Mouse (Mus musculus): ENCODE measurements around the gene Fblim1. TPM values are rescaled to one million over a fixed set of nuclear protein-coding genes. Genes with fewer than 3 reads are reported as not detected.

Gene Fblim1
- polyA plus RNA-seq, 1 experiment from 2014 or later = 24.0 TPM

DNA sequence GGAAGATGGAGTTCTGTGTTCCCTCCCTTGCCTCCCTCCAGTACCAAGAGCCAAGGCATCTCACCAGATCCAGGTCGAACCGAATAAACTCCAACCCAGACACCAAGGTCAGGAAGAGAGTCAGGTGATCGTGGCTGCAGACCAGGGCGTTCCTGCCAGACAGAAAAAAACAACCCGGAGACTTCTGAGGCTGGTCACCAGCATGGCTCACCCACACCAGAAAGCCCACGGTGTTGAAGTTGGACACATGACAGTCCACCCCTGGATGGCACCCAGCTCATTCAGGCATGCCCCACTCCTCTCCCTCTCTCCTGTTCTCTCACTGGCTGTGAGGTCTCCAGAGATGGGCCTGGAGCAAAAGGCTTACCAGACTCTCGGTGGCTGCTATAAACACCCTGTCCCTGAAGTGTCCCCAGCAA, 35.5 kb upstream of the Fblim1 start:
- no peak for ATAC-seq
- 87% methylated on average over 7 of the region's 7 CpGs for WGBS

DNA sequence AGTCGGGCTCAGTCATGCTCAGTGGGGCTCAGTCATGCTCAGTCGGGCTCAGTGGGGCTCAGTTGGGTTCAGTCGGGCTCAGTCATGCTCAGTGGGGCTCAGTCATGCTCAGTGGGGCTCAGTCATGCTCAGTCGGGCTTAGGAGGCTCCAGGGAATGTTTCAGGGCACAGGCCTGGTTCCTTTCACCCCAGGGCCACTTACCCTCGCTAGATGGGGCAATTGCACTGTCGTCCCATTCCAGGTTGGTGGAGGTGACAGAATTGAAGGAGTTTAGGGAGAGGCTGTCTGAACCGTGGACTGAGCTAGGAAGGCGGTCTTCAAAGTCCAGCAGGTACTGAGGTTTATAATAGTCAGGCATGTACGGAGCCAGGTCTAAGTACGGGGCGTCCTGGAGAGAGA, 33.6 kb upstream of the Fblim1 start:
- 60% methylated on average over 11 of the region's 11 CpGs for WGBS
- Histone ChIP-seq H3K27ac (no peak overlapping the region), H3K27me3 (no peaks in the 10 kb centered on the region), H3K4me2 (replicated peaks) (no peak overlapping the region), H3K4me3 (replicated peaks) (no peak overlapping the region), H3K36me3 (peaks cover 70% of the 10 kb centered on the region), H3K4me1 (replicated peaks) (peaks cover 14% of the 10 kb centered on the region), H3K9me3 (no peaks in the 10 kb centered on the region), H3K9ac (replicated peaks) (no peak overlapping the region)
- ATAC-seq = no peak

More for the DNA sequence above, 35.5 kb upstream of the Fblim1 start:
- Histone ChIP-seq H3K27ac (no peak overlapping the region), H3K9me3 (no peaks in the 10 kb centered on the region), H3K4me2 (replicated peaks) (no peak overlapping the region), H3K9ac (replicated peaks) (no peak overlapping the region), H3K4me3 (replicated peaks) (no peak overlapping the region), H3K4me1 (replicated peaks) (peaks cover 14% of the 10 kb centered on the region), H3K27me3 (no peaks in the 10 kb centered on the region), H3K36me3 (peaks cover 58% of the 10 kb centered on the region)

DNA sequence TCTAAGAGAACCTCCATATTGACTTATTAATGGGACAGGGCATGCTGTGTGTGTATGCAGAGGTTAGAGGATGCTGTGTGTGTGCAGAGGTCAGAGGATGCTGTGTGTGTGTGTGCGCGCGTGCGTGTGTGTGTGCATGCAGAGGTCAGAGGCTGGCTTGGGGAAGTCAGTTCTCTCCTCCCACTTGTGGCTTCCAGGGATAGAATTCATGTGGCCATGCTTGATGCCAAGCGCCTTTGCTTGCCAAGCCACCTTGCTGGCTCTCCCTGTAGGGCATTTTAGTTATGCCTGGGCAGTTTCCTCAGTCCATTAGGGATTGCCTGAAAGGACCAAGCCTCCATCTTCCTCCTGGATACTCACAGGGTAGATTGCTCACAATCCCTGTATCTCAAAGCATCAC, 30.8 kb upstream of the Fblim1 start:
- Histone ChIP-seq H3K9ac (replicated peaks) (no peak overlapping the region), H3K27ac (no peak overlapping the region), H3K36me3 (peaks cover 86% of the 10 kb centered on the region), H3K27me3 (no peaks in the 10 kb centered on the region), H3K4me3 (replicated peaks) (no peak overlapping the region), H3K9me3 (no peaks in the 10 kb centered on the region), H3K4me2 (replicated peaks) (no peak overlapping the region), H3K4me1 (replicated peaks) (no peaks in the 10 kb centered on the region)
- ATAC-seq = no peak
- 95% methylated on average over 5 of the region's 5 CpGs for WGBS

DNA sequence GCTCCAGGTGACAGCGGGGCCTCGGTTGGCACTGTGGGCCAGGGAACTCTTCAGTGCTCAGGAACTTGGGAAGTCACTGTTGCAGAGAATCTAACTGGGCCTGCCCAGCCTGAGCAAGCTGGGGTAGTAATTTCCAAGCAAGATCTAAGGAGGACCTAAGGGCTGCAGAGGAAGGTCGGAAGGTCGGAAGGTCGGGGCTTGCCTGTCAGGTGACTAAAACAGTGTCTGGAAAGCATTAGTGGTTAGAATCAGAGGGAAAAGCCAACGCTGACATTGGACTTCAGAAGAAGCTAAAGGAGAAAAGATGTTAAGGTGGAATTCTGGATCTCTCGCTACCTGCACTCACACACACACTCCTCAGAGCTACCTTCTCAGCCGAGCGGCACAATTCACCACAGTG, 30.1 kb upstream of the Fblim1 start:
- ATAC-seq = no peak
- Histone ChIP-seq H3K27me3 (no peaks in the 10 kb centered on the region), H3K4me2 (replicated peaks) (no peak overlapping the region), H3K27ac (no peak overlapping the region), H3K36me3 (peaks cover 86% of the 10 kb centered on the region), H3K9ac (replicated peaks) (no peak overlapping the region), H3K4me3 (replicated peaks) (no peak overlapping the region), H3K9me3 (no peaks in the 10 kb centered on the region), H3K4me1 (replicated peaks) (no peaks in the 10 kb centered on the region)
- WGBS = 91% methylated on average over 9 of the region's 9 CpGs

DNA sequence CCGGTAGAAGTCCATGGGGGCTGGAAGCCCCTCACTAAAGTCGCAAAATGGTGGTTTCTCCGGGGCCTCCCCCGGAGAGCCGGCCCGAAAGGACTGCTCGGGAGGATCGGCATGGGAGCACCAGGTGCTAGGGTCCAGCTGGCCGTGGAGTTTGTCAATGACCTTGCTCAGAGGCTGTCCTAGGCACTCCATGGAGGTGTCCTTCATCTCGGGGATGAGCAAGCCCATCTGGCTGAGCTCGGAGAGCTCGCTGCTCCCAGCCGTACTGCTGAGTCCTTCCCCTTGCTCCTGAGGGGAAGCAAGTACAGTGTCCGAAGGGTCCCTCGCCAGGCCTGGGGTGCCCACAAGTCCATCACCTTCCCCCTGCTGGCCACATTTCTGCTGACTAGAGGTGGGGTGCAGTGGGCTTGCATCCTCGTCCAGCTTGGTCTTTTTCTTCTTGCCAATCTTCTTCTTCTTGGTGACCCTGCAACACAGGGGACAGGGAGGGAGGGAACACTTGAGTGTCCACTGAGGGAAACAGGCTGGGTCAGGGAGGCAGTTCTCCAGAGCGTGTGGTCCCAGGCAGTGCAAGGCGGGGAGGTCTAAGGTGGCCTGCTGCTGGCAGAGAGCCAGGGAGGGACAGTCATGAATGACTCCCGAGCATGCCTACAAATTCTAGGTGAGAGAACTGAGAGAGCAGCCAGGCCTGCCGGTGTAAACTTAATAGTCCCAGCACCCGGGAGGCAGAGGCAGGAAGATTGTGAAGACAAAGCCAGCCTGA, 26.4 kb upstream of the Fblim1 start:
- Histone ChIP-seq H3K36me3 (peaks cover 94% of the 10 kb centered on the region), H3K27ac (no peak overlapping the region), H3K4me3 (replicated peaks) (no peak overlapping the region), H3K9me3 (no peaks in the 10 kb centered on the region), H3K4me1 (replicated peaks) (no peaks in the 10 kb centered on the region), H3K4me2 (replicated peaks) (no peak overlapping the region), H3K9ac (replicated peaks) (no peak overlapping the region), H3K27me3 (no peaks in the 10 kb centered on the region)
- 93% methylated on average over 21 of the region's 21 CpGs for WGBS
- no peak for ATAC-seq

DNA sequence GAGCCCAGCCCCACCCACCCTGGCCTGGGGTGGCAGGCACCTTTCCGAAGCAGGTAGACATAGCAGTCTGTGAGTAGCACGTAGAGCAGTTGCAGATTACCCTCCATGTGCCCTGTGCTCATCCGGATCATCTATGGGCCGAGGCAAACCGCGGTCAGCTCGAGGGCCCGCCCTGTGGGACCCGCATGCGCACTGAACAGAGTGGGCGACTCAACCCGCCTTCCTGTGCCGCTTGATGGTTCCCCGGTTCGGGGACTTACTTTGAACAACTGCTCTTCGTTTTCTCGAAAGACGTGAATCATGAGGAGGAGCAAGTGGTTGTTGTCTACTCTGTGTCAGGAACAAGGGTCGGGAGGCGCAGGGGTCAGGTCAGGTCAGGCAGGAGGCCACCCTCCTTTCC, 25.4 kb upstream of the Fblim1 start:
- Histone ChIP-seq H3K4me2 (replicated peaks) (no peak overlapping the region), H3K4me1 (replicated peaks) (no peaks in the 10 kb centered on the region), H3K9ac (replicated peaks) (no peak overlapping the region), H3K36me3 (peaks cover 94% of the 10 kb centered on the region), H3K4me3 (replicated peaks) (no peak overlapping the region), H3K9me3 (no peaks in the 10 kb centered on the region), H3K27me3 (no peaks in the 10 kb centered on the region), H3K27ac (no peak overlapping the region)
- ATAC-seq = no peak
- WGBS = 94% methylated on average over 20 of the region's 20 CpGs

DNA sequence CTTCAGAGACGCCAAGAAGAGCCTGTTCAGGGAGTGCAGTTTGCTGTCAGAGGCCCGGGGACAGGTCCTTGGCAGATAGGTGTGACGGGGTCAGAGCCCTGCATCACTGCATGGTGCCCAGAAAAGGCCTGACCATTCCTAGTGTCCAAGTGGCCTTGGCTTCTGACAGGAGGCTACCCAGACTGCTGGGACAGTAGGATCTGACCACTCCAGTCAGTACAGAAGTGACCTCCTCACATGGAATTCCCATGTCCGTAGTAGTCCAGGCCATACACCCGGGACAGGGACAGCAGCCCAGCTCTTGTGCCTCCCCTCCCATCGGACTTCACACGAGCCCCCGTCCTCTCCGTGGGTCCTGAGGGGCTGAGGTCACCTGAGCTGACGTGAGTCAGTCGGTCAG, 24.1 kb upstream of the Fblim1 start:
- ATAC-seq = no peak
- Histone ChIP-seq H3K27me3 (no peaks in the 10 kb centered on the region), H3K4me3 (replicated peaks) (no peak overlapping the region), H3K4me2 (replicated peaks) (no peak overlapping the region), H3K9me3 (no peaks in the 10 kb centered on the region), H3K27ac (no peak overlapping the region), H3K9ac (replicated peaks) (no peak overlapping the region), H3K36me3 (peaks cover 98% of the 10 kb centered on the region), H3K4me1 (replicated peaks) (no peaks in the 10 kb centered on the region)
- WGBS = 96% methylated on average over 11 of the region's 11 CpGs

DNA sequence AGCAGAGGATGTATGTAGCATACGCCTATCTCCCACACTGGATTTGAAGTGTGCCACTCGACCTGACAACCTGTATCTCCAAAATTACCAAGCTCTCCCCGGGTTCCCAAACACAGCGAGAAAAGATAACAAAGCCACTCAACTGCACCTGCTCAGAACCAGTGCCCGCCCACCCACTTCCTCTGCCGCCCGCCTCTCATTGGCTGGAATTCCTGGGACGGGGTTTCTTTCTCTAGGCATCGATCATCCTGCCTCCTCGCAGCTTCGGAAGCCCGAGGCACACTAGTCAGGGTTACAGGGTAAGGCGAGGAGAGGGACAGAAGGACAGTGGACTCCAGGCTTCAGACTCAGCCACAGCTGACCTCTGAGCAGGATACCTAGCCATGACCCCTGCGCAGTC, 22.8 kb upstream of the Fblim1 start:
- no peaks in the 10 kb centered on the region for H3K4me1 ChIP-seq (replicated peaks)
- no peak overlapping the region for H3K4me3 ChIP-seq (replicated peaks)
- peaks cover 88% of the 10 kb centered on the region for H3K36me3 ChIP-seq
- ATAC-seq = no peak
- H3K27ac ChIP-seq = no peak overlapping the region
- no peak overlapping the region for H3K4me2 ChIP-seq (replicated peaks)
- WGBS = 88% methylated on average over 14 of the region's 14 CpGs
- H3K27me3 ChIP-seq = no peaks in the 10 kb centered on the region
- no peak overlapping the region for H3K9ac ChIP-seq (replicated peaks)
- H3K9me3 ChIP-seq = no peaks in the 10 kb centered on the region

DNA sequence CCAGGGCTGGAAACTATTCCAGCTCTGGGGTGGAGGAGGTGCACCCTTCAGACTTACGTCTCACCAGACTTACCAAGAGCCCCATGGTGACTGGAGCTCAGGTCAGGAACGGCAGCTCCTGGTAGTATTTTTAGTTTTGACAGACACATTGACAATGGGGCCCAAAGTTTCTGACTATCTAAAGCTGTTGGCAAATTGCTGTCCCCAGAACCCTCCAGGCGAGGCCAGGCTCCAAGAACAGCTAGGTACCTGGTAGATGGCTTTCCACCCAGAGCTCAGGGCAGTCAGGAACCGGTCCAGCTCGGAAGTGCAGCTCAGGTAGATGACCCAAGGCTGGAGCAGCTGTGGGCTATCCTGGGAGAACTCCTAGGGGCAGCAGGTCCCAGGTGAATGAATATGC, 21.6 kb upstream of the Fblim1 start:
- peaks cover 78% of the 10 kb centered on the region for H3K36me3 ChIP-seq
- no peaks in the 10 kb centered on the region for H3K4me1 ChIP-seq (replicated peaks)
- H3K9ac ChIP-seq (replicated peaks) = no peak overlapping the region
- ATAC-seq = no peak
- H3K4me2 ChIP-seq (replicated peaks) = no peak overlapping the region
- WGBS = 84% methylated on average over 5 of the region's 5 CpGs
- no peaks in the 10 kb centered on the region for H3K9me3 ChIP-seq
- H3K27me3 ChIP-seq = no peaks in the 10 kb centered on the region
- no peak overlapping the region for H3K27ac ChIP-seq
- H3K4me3 ChIP-seq (replicated peaks) = no peak overlapping the region

DNA sequence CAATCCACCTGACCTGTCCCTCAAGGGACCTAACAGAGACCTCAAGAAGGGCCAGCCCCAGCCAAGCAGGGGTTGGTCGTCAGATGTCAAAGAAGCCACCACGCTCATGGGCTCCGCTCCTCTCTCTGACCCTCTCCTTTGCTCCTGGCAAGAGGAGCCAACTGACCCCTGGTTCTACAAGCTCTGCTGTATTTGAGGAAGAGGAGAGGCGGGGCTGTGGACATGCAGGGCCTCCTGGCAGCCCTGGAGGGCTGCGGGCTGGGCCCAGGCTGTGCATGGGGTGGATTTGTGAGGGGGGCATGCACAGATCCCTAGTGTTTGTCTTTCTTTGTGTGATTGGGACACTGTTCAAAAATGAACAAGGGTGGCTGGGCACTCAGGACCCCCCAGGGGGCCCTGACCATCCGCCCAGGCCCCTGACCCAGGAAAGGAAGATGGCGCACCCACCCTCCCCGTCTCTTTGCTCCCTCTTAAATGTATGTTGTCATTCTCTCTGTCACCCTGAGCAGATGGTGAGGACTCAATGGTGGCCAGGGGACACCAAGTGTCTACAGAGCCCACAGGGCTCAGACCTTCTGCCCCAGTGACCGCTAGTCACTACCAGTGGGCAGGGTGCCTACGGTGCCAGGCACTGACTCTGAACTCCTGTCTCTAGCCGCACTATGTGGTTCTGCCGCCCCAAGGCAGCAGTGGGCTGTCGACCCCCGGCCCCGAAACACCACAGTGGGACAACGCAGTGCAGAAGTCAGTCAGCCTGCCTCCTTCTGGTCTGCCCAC, 20.1 kb upstream of the Fblim1 start:
- Histone ChIP-seq H3K4me2 (replicated peaks) (no peak overlapping the region), H3K27me3 (no peaks in the 10 kb centered on the region), H3K4me1 (replicated peaks) (no peaks in the 10 kb centered on the region), H3K36me3 (peaks cover 62% of the 10 kb centered on the region), H3K9ac (replicated peaks) (no peak overlapping the region), H3K9me3 (no peaks in the 10 kb centered on the region), H3K27ac (no peak overlapping the region), H3K4me3 (replicated peaks) (no peak overlapping the region)
- no peak for ATAC-seq
- WGBS = 93% methylated on average over 16 of the region's 16 CpGs

DNA sequence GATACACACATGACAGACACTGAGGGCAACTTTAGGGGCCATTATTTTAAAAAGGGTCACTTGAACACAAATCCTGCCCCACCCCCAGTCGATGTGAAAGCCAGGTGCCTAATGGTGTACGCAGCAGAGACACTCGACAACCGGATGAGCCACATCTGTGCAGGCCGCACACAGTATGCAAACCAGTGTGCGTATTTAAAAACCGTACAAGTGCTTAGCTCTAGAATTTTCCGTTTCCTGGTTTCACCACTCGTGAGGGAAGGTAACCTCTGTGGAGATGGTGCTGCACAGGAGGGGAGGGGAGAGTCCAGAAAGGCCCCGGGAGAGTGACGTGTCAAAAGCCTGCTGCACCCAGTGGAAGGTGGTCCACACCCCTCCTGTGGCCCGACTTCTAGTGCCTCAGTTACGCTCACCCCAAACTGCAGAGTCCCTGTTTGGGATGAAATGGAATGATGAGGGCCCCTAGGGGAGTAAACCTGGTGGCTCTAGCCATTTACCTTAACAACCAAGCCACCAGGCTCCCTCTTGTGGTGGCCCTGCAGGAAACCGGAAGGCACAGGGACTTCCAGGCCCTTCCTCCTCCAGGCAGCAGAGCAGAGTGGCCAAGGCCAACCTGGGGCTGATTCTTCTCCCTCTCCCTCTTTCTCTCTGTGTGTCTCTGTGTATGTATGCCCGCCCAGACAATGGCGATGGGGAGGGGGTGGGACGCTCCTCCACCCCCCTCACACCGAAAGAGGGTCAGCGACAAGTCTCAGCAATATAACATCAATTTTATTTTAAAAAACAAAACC, 19.3 kb upstream of the Fblim1 start:
- no peak overlapping the region for H3K4me2 ChIP-seq (replicated peaks)
- H3K36me3 ChIP-seq = peaks cover 54% of the 10 kb centered on the region
- no peak for ATAC-seq
- no peak overlapping the region for H3K9ac ChIP-seq (replicated peaks)
- H3K4me1 ChIP-seq (replicated peaks) = no peaks in the 10 kb centered on the region
- no peak overlapping the region for H3K4me3 ChIP-seq (replicated peaks)
- H3K27me3 ChIP-seq = no peaks in the 10 kb centered on the region
- WGBS = 81% methylated on average over 19 of the region's 19 CpGs
- no peak overlapping the region for H3K27ac ChIP-seq
- H3K9me3 ChIP-seq = no peaks in the 10 kb centered on the region

DNA sequence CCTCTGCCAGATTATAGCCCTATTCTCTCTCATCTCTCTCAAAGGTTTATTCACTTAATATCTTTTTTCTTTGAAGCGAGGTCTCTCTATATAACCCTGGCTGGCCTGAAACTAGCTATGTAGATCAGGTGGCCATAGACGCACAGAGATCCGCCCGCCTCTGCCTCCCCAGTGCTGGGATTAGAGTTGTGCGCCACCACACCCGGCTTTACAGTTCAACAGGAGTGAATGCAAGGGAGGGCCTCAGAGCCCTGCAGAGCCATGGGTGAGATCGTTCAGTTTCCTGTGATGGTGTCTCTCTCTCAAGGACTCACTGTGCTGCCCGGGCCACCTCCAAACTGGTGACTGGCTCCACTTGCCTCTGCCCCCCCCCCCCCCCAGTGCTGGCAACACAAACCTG, 18.2 kb upstream of the Fblim1 start:
- H3K4me1 ChIP-seq (replicated peaks) = no peaks in the 10 kb centered on the region
- H3K9ac ChIP-seq (replicated peaks) = no peak overlapping the region
- H3K4me3 ChIP-seq (replicated peaks) = no peak overlapping the region
- H3K9me3 ChIP-seq = no peaks in the 10 kb centered on the region
- no peaks in the 10 kb centered on the region for H3K27me3 ChIP-seq
- WGBS = 93% methylated on average over 8 of the region's 8 CpGs
- no peak for ATAC-seq
- no peak overlapping the region for H3K27ac ChIP-seq
- H3K36me3 ChIP-seq = peaks cover 44% of the 10 kb centered on the region
- no peak overlapping the region for H3K4me2 ChIP-seq (replicated peaks)

Measured in midbrain, embryonic 13.5 days (tissue).